Mouse (Mus musculus): ENCODE results near the gene Eng. TPM values are rescaled to one million over a fixed set of nuclear protein-coding genes. Genes with fewer than 3 reads are reported as not detected.

Eng gene
- total and polyA plus RNA-seq, 3 experiments = 113 to 239 (median 122) TPM

DNA sequence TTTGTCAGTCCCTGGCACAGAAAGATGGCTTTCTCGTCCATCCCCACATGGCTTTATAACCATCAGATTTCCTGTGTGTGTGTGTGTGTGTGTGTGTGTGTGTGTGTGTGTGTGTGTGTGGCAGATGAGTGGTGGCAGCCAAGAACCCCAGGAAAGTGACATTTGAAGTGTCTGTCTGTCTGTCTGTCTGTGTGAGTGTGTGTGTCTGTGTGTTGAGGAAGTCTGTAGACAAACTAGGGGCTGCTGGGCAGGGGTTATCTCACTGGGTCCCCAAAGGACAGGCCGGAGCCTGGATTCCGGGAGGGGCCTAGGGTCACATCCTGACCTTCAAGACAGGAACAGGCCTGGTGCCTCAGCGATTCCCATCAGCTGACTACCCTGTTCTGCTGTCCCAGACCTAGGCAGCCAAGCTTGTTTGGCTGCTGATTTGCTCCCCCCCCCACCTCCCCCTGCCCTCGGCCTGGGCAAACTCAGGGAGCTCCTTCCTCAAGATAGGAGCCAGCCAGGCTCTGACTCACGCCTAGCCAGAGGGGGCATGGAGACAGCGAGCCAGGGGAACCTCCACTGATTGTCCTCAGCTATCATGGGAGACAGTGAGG is 15.2 kb downstream of the Eng start:
- TF ChIP-seq EP300 (IDR thresholded peaks at IDR 0.05; ENCODE audit: insufficient read depth, low read depth, low read length) (no peak), CTCF (IDR thresholded peaks at IDR 0.05) (no peak), POLR2A (IDR thresholded peaks at IDR 0.05; ENCODE audit: insufficient read depth, low read depth, low read length) (no peak)
- no peak overlapping the region for H3K4me3 ChIP-seq
- H3K4me1 ChIP-seq (ENCODE audit: control insufficient read depth, insufficient read depth, low read length) = peaks cover 34% of the 10 kb centered on the region
- peak overlapping the region; percentile 73 for H3K27ac ChIP-seq
- intact Hi-C loops (cut with DNase I) = loop anchor here (2.0 kb wide), 2 partner anchors 27 to 29 kb away; no protein-coding TSS in a partner anchor
- peaks cover 37% of the 10 kb centered on the region for H3K36me3 ChIP-seq (ENCODE audit: control insufficient read depth, insufficient read depth, low read length)
- DNase-seq = peak in 1 of 2 experiments; percentile 76
- peak overlapping the region; percentile 23; the same call in 1 of the 2 replicates for H3K9ac ChIP-seq (ENCODE audit: low read depth, low read length)
- no peaks in the 10 kb centered on the region for H3K79me2 ChIP-seq (replicated peaks; ENCODE audit: control insufficient read depth, insufficient read depth, low read length)
- no peaks in the 10 kb centered on the region for H3K27me3 ChIP-seq (ENCODE audit: control insufficient read depth, insufficient read depth, low read length)
- WGBS = 5% methylated on average over 7 of the region's 7 CpGs

DNA sequence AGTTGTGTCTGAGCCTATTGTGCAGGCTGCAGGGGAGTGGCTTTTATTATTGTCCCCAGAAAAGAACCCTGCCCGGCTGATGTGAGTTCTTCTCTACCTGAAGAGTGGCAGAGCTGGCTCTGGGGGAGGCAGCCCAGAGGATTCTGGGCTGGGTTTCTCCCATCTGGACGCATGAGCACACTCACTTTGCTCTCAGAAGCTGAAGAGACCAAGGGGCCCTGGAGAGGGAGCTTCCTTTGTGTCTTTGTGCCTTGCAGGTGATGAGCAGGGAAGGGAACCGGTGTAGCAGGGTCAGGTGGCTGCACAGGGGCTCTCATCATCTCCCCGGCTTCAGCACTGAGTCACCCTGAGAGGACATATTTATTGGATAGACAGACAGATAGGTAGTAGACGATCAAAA is 15.9 kb downstream of the Eng start:
- intact Hi-C loops (cut with DNase I) = loop anchor here (2.0 kb wide), 2 partner anchors 27 to 29 kb away; no protein-coding TSS in a partner anchor
- Histone ChIP-seq H3K36me3 (ENCODE audit: control insufficient read depth, insufficient read depth, low read length) (peaks cover 34% of the 10 kb centered on the region), H3K79me2 (replicated peaks; ENCODE audit: control insufficient read depth, insufficient read depth, low read length) (no peaks in the 10 kb centered on the region), H3K27me3 (ENCODE audit: control insufficient read depth, insufficient read depth, low read length) (no peaks in the 10 kb centered on the region), H3K27ac (peak overlapping the region; percentile 73), H3K4me1 (ENCODE audit: control insufficient read depth, insufficient read depth, low read length) (peaks cover 32% of the 10 kb centered on the region), H3K9ac (ENCODE audit: low read depth, low read length) (no peak overlapping the region), H3K4me3 (no peak overlapping the region)
- no peak for TF ChIP-seq CTCF (IDR thresholded peaks at IDR 0.05)
- no peak for TF ChIP-seq EP300 (IDR thresholded peaks at IDR 0.05; ENCODE audit: insufficient read depth, low read depth, low read length)
- no peak for TF ChIP-seq POLR2A (IDR thresholded peaks at IDR 0.05; ENCODE audit: insufficient read depth, low read depth, low read length)
- WGBS = 56% methylated on average over 5 of the region's 5 CpGs
- DNase-seq = no peak

DNA sequence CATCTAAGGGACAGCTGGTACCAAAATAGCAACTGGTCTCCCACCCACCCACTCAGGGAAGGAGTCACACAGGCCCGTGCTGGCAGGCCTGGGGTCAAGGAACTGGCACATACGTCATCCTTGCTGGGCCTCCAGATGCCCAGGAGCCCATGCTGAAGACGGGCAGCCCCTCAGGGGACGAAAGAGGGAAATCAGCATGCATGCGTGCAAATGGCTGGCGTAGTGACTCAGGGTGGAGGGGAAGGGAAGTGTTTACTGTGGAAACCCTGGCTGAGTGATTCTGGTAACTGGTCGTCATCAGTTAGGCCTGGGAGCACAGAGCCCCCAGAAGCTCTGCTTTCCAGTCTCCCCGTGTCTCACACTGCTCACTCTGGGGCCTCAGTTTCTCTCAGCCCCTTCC is 18.9 kb downstream of the Eng start:
- H3K79me2 ChIP-seq (replicated peaks; ENCODE audit: control insufficient read depth, insufficient read depth, low read length) = no peaks in the 10 kb centered on the region
- no peak overlapping the region for H3K9ac ChIP-seq (ENCODE audit: low read depth, low read length)
- H3K36me3 ChIP-seq (ENCODE audit: control insufficient read depth, insufficient read depth, low read length) = peaks cover 21% of the 10 kb centered on the region
- peak overlapping the region; percentile 60 for H3K27ac ChIP-seq
- H3K27me3 ChIP-seq (ENCODE audit: control insufficient read depth, insufficient read depth, low read length) = no peaks in the 10 kb centered on the region
- intact Hi-C loops (cut with DNase I) = no loop called here
- TF ChIP-seq CTCF (IDR thresholded peaks at IDR 0.05) (no peak), POLR2A (IDR thresholded peaks at IDR 0.05; ENCODE audit: insufficient read depth, low read depth, low read length) (no peak), EP300 (IDR thresholded peaks at IDR 0.05; ENCODE audit: insufficient read depth, low read depth, low read length) (no peak)
- no peak for DNase-seq
- peaks cover 24% of the 10 kb centered on the region for H3K4me1 ChIP-seq (ENCODE audit: control insufficient read depth, insufficient read depth, low read length)
- no peak overlapping the region for H3K4me3 ChIP-seq
- WGBS = 49% methylated on average over 8 of the region's 8 CpGs

DNA sequence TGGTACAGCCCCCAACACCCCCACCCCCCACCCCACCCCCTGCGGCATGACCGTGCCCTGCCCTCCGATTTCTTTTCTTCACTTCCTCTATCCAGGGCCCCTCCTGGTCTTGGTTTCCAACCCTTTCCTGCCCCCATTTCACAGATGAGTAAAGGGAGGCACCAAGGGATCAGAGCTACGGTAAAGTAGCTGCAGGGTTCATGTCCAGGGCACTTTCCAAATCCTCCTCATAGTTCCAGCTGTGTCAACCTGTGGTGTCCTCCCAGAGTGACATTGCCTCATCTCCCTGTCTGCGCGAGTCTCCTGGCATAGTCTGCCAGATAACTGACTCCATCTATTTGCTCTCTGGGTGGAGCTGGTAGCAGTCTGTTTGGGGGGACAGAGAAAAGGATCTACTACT is 19.5 kb downstream of the Eng start:
- peaks cover 21% of the 10 kb centered on the region for H3K4me1 ChIP-seq (ENCODE audit: control insufficient read depth, insufficient read depth, low read length)

DNA sequence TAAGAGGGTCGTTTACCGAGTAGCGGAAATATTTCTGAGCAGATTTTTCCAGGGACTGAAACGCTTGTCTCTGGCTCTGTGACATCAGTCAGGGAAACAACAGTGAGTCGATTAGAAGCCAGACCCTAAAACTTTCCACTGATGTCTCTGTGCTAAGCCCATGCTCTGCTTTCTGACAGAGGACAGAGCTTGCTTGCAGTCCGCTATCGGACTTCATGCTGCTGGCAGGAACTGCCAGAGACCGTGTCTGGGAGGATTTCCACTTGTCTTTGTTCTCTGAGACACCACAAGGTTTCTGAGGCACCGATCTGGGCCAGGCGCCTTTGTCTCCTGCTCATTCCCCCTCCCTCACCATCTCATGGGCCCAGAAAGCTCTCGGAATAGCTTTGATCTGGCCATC is 21.4 kb downstream of the Eng start:
- Histone ChIP-seq H3K4me3 (no peak overlapping the region), H3K4me1 (ENCODE audit: control insufficient read depth, insufficient read depth, low read length) (peaks cover 12% of the 10 kb centered on the region)

More for the DNA sequence above, 19.5 kb downstream of the Eng start:
- peaks cover 16% of the 10 kb centered on the region for H3K36me3 ChIP-seq (ENCODE audit: control insufficient read depth, insufficient read depth, low read length)
- H3K27ac ChIP-seq = peak overlapping the region; percentile 44
- intact Hi-C loops (cut with DNase I) = no loop called here
- TF ChIP-seq CTCF (IDR thresholded peaks at IDR 0.05) (no peak), POLR2A (IDR thresholded peaks at IDR 0.05; ENCODE audit: insufficient read depth, low read depth, low read length) (no peak)
- H3K79me2 ChIP-seq (replicated peaks; ENCODE audit: control insufficient read depth, insufficient read depth, low read length) = no peaks in the 10 kb centered on the region
- WGBS = 48% methylated on average over 6 of the region's 6 CpGs
- no peaks in the 10 kb centered on the region for H3K27me3 ChIP-seq (ENCODE audit: control insufficient read depth, insufficient read depth, low read length)
- no peak overlapping the region for H3K9ac ChIP-seq (ENCODE audit: low read depth, low read length)
- H3K4me3 ChIP-seq = no peak overlapping the region
- no peak for DNase-seq

DNA sequence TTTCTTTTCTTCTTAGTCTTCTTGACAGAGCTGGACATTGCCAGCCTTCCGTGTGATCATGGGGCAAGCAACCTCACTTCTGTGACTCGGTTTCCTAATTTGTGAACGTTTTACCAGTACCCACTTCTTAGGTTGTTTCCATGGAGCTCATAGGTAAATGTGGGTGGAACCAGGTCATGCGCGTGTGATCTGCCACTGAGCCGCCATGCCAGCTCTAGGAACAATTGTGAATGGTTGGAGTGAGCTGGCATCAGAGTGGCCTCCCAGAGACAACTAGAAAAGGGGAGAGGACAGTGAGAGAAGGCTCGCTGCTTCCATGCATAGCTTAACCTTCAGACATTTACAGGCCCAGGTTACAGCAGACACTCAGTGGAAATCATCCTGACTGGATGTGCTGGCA is 21.8 kb downstream of the Eng start:
- Histone ChIP-seq H3K4me3 (no peak overlapping the region), H3K36me3 (ENCODE audit: control insufficient read depth, insufficient read depth, low read length) (peaks cover 10% of the 10 kb centered on the region; the same call in 1 of the 2 replicates), H3K27me3 (ENCODE audit: control insufficient read depth, insufficient read depth, low read length) (no peaks in the 10 kb centered on the region), H3K4me1 (ENCODE audit: control insufficient read depth, insufficient read depth, low read length) (peaks cover 12% of the 10 kb centered on the region), H3K9ac (ENCODE audit: low read depth, low read length) (no peak overlapping the region), H3K27ac (peak overlapping the region; percentile 61), H3K79me2 (replicated peaks; ENCODE audit: control insufficient read depth, insufficient read depth, low read length) (no peaks in the 10 kb centered on the region)
- WGBS = 66% methylated on average over 7 of the region's 7 CpGs
- DNase-seq = no peak
- intact Hi-C loops (cut with DNase I) = no loop called here
- no peak for TF ChIP-seq CTCF (IDR thresholded peaks at IDR 0.05)
- no peak for TF ChIP-seq EP300 (IDR thresholded peaks at IDR 0.05; ENCODE audit: insufficient read depth, low read depth, low read length)
- no peak for TF ChIP-seq POLR2A (IDR thresholded peaks at IDR 0.05; ENCODE audit: insufficient read depth, low read depth, low read length)

More for the DNA sequence above, 21.4 kb downstream of the Eng start:
- H3K36me3 ChIP-seq (ENCODE audit: control insufficient read depth, insufficient read depth, low read length) = peaks cover 10% of the 10 kb centered on the region; the same call in 1 of the 2 replicates
- no peak overlapping the region for H3K9ac ChIP-seq (ENCODE audit: low read depth, low read length)
- intact Hi-C loops (cut with DNase I) = no loop called here
- TF ChIP-seq CTCF (IDR thresholded peaks at IDR 0.05) (no peak), POLR2A (IDR thresholded peaks at IDR 0.05; ENCODE audit: insufficient read depth, low read depth, low read length) (no peak), EP300 (IDR thresholded peaks at IDR 0.05; ENCODE audit: insufficient read depth, low read depth, low read length) (no peak)
- H3K27me3 ChIP-seq (ENCODE audit: control insufficient read depth, insufficient read depth, low read length) = no peaks in the 10 kb centered on the region
- no peak for DNase-seq
- WGBS = 34% methylated on average over 11 of the region's 11 CpGs
- no peaks in the 10 kb centered on the region for H3K79me2 ChIP-seq (replicated peaks; ENCODE audit: control insufficient read depth, insufficient read depth, low read length)
- H3K27ac ChIP-seq = peak overlapping the region; percentile 61

Measured in heart, adult 2 months (tissue).